Mouse (Mus musculus): Measurements from ENCODE around the gene Edem3. TPM values are rescaled to one million over a fixed set of nuclear protein-coding genes. Genes with fewer than 3 reads are reported as not detected.
"Not testable (repeated sequence)": the region's sequence is repeated elsewhere in the genome, so short reads cannot be mapped to it uniquely, and the experiment has no call there.

The Edem3 gene
- polyA plus RNA-seq, 1 experiment from 2014 or later: 11.1 TPM

DNA sequence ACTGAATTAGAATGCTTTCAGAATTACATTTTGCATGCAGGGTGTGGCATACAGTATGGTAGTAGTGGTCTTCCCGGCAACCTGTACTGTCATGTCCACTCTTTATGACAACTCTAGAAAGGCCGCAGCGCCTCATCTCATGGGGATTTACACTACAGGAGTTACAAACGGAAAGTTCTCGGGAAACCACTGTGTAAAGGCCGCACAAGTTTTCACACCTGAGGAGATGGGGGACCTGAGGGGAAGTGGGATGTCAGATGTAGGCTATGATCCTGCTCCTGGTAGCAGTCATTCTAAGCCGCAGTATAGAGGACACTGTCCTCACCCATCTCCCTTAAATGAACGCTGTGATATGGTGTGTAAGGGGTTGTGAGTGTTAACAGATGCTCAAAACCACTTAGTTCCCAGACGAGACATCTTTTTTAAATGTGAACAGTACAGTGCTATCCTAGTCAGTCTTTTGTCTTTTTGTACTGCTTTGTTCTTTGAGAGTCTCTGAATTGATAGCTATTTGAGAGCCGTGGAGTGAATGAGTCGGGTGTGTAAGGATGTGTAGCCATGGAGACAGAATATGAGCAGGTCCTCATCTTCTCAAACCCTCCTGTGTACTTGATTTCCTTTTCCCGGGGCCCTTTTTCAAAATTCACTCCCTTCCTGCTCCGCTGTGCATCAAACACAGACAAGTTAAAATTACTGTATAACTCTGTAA lies 57.0 kb downstream of the Edem3 start:
- Histone ChIP-seq H3K9me3 (no peaks in the 10 kb centered on the region), H3K4me3 (no peak overlapping the region), H3K9ac (no peak overlapping the region), H3K4me2 (no peak overlapping the region), H3K36me3 (peaks cover 75% of the 10 kb centered on the region), H3K4me1 (no peaks in the 10 kb centered on the region; the same call in 1 of the 2 replicates), H3K27me3 (replicated peaks) (no peaks in the 10 kb centered on the region), H3K27ac (replicated peaks) (no peak overlapping the region)
- no peak for ATAC-seq (ENCODE audit: extremely low read depth, insufficient number of reproducible peaks, low FRiP score, low TSS enrichment)
- 82% methylated on average over 13 of the region's 13 CpGs for WGBS

DNA sequence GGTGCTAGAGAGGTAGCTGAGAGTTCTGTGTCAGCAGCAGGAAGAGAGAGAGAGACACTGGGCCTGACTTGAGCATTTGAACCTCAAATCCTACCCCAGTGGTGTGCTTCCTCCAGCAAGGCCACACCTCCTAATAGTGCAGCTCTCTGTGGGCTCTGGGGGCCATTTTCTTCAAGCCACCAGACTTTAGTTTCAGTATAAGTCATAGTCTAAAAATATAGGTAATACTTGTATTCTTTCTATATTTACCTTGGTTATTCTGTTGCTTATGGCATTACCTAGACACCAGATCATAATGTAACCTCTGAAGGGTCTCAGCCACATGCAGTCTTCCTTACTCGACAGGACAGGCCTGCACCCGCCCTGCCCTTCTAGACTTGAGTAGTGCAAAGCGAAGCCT lies 60.9 kb downstream of the Edem3 start:
- H3K27ac ChIP-seq (replicated peaks): no peak overlapping the region
- peaks cover 65% of the 10 kb centered on the region for H3K36me3 ChIP-seq
- no peak overlapping the region for H3K4me2 ChIP-seq
- H3K4me1 ChIP-seq: no peaks in the 10 kb centered on the region; the same call in 1 of the 2 replicates
- no peak for ATAC-seq (ENCODE audit: extremely low read depth, insufficient number of reproducible peaks, low FRiP score, low TSS enrichment)
- H3K9me3 ChIP-seq: no peaks in the 10 kb centered on the region
- 88% methylated on average over 3 of the region's 3 CpGs for WGBS
- H3K9ac ChIP-seq: no peak overlapping the region
- no peaks in the 10 kb centered on the region for H3K27me3 ChIP-seq (replicated peaks)
- H3K4me3 ChIP-seq: no peak overlapping the region

DNA sequence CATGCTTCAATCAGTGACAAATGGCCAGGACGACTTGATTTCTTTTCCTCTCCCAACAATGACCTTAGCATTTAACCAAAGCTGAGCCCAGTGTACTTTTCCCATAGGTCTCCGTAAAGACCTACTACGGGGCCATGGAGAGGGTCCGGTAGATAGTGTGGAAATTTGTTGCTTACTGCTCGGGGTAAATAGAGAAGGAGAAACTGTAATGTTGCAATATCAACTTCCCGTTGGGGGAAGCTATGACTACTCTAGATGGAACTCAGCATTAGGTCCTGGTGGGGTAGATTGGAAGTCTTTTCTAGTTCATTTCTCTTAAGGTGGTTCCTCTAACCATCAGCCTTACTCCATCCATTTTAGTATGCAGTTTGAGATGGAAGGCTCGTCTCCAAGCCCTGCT lies 64.0 kb downstream of the Edem3 start:
- ATAC-seq (ENCODE audit: extremely low read depth, insufficient number of reproducible peaks, low FRiP score, low TSS enrichment): no peak
- Histone ChIP-seq H3K4me2 (no peak overlapping the region), H3K27ac (replicated peaks) (no peak overlapping the region), H3K9ac (no peak overlapping the region), H3K9me3 (no peaks in the 10 kb centered on the region), H3K27me3 (replicated peaks) (no peaks in the 10 kb centered on the region), H3K36me3 (peaks cover 43% of the 10 kb centered on the region), H3K4me1 (no peaks in the 10 kb centered on the region), H3K4me3 (no peak overlapping the region)
- WGBS: 81% methylated on average over 7 of the region's 7 CpGs

GRCm38 (mm10) chr1:151820457-151820856 lies 65.3 kb downstream of the Edem3 start:
- Histone ChIP-seq H3K9me3 (no peaks in the 10 kb centered on the region), H3K4me3 (no peak overlapping the region), H3K27ac (replicated peaks) (no peak overlapping the region), H3K9ac (no peak overlapping the region), H3K4me1 (no peaks in the 10 kb centered on the region), H3K27me3 (replicated peaks) (no peaks in the 10 kb centered on the region), H3K4me2 (no peak overlapping the region), H3K36me3 (peaks cover 34% of the 10 kb centered on the region)
- 27% methylated on average over 5 of the region's 5 CpGs for WGBS
- ATAC-seq (ENCODE audit: extremely low read depth, insufficient number of reproducible peaks, low FRiP score, low TSS enrichment): no peak

DNA sequence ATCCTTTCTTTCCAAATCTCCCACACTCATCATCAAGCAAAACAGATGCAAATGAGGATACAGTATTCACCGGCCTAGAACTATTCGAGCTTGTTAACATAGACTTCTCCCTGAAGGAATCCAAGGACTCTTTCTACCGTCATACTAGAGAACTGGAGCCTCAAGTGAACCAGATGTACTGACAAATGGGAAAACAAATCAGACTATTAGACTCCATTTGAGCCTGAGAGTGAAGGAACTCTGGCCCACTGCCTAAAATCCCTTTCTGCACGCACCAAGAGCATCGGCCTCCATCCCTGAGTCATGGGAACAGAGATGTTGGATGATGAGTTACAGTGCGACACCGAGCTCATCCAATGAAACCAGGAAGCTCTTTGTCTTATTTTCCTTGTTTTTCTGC lies 69.9 kb downstream of the Edem3 start:
- no peak for ATAC-seq (ENCODE audit: extremely low read depth, insufficient number of reproducible peaks, low FRiP score, low TSS enrichment)
- Histone ChIP-seq H3K27me3 (replicated peaks) (no peaks in the 10 kb centered on the region), H3K4me2 (no peak overlapping the region), H3K4me3 (no peak overlapping the region), H3K9me3 (no peaks in the 10 kb centered on the region), H3K4me1 (no peaks in the 10 kb centered on the region), H3K27ac (replicated peaks) (no peak overlapping the region), H3K36me3 (no peaks in the 10 kb centered on the region), H3K9ac (no peak overlapping the region)
- 79% methylated on average over 7 of the region's 7 CpGs for whole genome bisulfite sequencing

DNA sequence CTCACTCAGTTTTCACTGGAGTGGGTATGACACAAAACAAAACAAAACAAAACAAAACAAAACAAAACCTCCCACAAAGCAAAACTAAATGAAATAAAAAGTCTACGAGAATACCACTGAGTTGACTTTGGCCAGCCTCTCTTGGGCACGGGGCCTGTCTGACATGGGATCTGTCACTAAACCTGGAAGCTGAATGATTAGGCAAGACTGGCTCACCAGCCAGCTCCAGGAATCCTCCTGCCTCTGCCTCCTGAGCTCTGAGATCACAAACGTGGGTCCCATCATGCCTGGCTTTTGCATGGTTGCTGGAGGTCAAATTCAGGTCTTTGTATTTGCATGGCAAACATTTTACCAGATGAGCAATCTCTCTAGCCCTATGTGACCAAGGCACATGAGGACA lies 76.6 kb downstream of the Edem3 start:
- Histone ChIP-seq H3K27ac (replicated peaks) (no peak overlapping the region), H3K4me2 (no peak overlapping the region)
- no peak for ATAC-seq (ENCODE audit: extremely low read depth, insufficient number of reproducible peaks, low FRiP score, low TSS enrichment)

DNA sequence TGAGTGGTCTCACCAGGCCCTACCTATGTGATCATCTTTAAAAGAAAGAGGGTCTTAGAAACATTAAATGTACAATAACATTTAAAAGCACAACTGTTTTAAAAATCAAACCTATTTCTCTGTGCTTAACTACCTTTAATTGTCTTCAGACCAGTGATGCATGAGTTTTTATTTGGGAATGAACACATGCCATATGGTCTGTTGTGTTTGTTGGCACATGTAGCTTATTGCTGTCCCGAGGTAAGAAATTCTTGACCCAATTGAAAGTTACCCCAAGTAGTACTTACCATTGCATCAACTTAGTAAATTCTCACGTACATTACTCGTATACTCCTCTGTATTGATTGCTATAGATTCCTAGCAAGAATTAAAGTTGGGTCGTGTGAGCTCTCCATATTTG lies 80.1 kb downstream of the Edem3 start:
- Histone ChIP-seq H3K36me3 (no peaks in the 10 kb centered on the region), H3K9me3 (peaks cover 9% of the 10 kb centered on the region), H3K27ac (replicated peaks) (no peak overlapping the region), H3K4me1 (no peaks in the 10 kb centered on the region), H3K4me3 (no peak overlapping the region), H3K4me2 (no peak overlapping the region), H3K9ac (no peak overlapping the region), H3K27me3 (replicated peaks) (no peaks in the 10 kb centered on the region; the same call in 1 of the 2 replicates)
- no peak for ATAC-seq (ENCODE audit: extremely low read depth, insufficient number of reproducible peaks, low FRiP score, low TSS enrichment)
- WGBS: 79% methylated on average over 4 of the region's 4 CpGs

More for the DNA sequence above, 76.6 kb downstream of the Edem3 start:
- H3K9ac ChIP-seq: no peak overlapping the region
- no peak overlapping the region for H3K4me3 ChIP-seq
- no peaks in the 10 kb centered on the region for H3K36me3 ChIP-seq
- H3K9me3 ChIP-seq: peaks cover 9% of the 10 kb centered on the region
- 72% methylated on average over 3 of the region's 3 CpGs for WGBS
- H3K4me1 ChIP-seq: no peaks in the 10 kb centered on the region
- no peaks in the 10 kb centered on the region; the same call in 1 of the 2 replicates for H3K27me3 ChIP-seq (replicated peaks)

DNA sequence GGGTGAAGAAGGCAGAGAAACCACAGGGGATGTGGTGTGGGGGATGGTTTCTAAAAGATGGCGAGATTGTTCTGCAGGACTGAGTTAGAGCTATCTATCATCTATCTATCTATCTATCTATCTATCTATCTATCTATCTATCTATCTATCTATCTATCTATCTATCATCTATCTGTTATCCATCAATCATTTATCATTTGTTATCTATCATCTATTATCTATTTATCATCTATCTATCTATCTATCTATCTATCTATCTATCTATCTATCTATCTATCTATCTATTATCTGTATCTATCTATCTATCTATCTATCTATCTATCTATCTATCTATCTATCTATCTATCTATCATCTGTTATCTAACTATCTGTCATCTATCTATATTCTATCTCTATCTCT lies 85.2 kb downstream of the Edem3 start:
- 92% methylated on average over 1 of the region's 1 CpGs for WGBS
- not testable (repeated sequence) for H3K4me2 ChIP-seq; H3K27me3 ChIP-seq (replicated peaks); H3K36me3 ChIP-seq; ATAC-seq (ENCODE audit: extremely low read depth, insufficient number of reproducible peaks, low FRiP score, low TSS enrichment); H3K4me3 ChIP-seq; H3K9ac ChIP-seq; H3K27ac ChIP-seq (replicated peaks); H3K4me1 ChIP-seq; H3K9me3 ChIP-seq

DNA sequence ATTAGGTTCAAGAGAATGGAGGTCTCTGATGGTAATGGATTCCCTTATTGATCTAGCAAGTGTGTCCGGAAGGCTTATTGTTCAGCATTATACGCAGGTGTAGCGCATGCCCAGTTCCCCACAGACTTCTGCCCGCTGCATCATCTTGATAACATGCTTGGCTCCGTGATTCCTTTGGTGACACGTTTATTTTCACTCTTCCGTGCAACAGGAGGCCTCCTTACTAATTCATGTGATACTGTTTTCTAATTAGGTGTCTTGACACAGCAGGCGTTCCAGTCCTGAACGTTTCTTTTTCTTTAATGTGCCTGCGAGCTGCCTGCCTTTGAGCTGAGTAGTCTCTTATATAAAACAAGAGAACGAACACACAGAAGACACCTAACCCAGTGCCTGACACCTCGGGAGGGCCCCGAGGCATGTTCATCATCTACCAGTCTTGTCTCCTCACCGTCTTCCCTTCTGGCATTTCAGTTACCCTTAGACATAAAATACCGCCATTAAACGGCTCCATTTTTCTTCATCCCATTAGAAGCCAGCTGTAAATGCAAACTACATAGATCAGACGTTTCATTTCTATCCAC lies 90.2 kb downstream of the Edem3 start:
- Histone ChIP-seq H3K9ac (no peak overlapping the region), H3K9me3 (no peaks in the 10 kb centered on the region), H3K4me2 (no peak overlapping the region), H3K36me3 (no peaks in the 10 kb centered on the region), H3K27ac (replicated peaks) (no peak overlapping the region), H3K4me1 (no peaks in the 10 kb centered on the region), H3K4me3 (no peak overlapping the region), H3K27me3 (replicated peaks) (no peaks in the 10 kb centered on the region)
- ATAC-seq (ENCODE audit: extremely low read depth, insufficient number of reproducible peaks, low FRiP score, low TSS enrichment): no peak
- WGBS: 78% methylated on average over 17 of the region's 17 CpGs

- Histone ChIP-seq H3K4me1 (no peaks in the 10 kb centered on the region), H3K9ac (no peak overlapping the region), H3K27me3 (replicated peaks) (no peaks in the 10 kb centered on the region), H3K27ac (replicated peaks) (no peak overlapping the region), H3K9me3 (no peaks in the 10 kb centered on the region), H3K4me2 (no peak overlapping the region), H3K4me3 (no peak overlapping the region), H3K36me3 (no peaks in the 10 kb centered on the region)
- no peak for ATAC-seq (ENCODE audit: extremely low read depth, insufficient number of reproducible peaks, low FRiP score, low TSS enrichment)
- WGBS: 51% methylated on average over 19 of the region's 19 CpGs
Observed at GRCm38 (mm10) chr1:151845926-151846782, 91.0 kb downstream of the Edem3 start.

GRCm38 (mm10) chr1:151848286-151848685 lies 93.1 kb downstream of the Edem3 start:
- Histone ChIP-seq H3K9me3 (no peaks in the 10 kb centered on the region), H3K9ac (no peak overlapping the region), H3K27ac (replicated peaks) (no peak overlapping the region), H3K36me3 (no peaks in the 10 kb centered on the region), H3K4me2 (no peak overlapping the region), H3K4me3 (no peak overlapping the region), H3K27me3 (replicated peaks) (no peaks in the 10 kb centered on the region), H3K4me1 (no peaks in the 10 kb centered on the region)
- ATAC-seq (ENCODE audit: extremely low read depth, insufficient number of reproducible peaks, low FRiP score, low TSS enrichment): no peak
- WGBS: 92% methylated on average over 2 of the region's 2 CpGs
